Mouse (Mus musculus) hindbrain, embryonic 11.5 days (tissue): Measurements from ENCODE around the gene Trpv6. TPM values are rescaled to one million over a fixed set of nuclear protein-coding genes. Genes with fewer than 3 reads are reported as not detected.

ENCODE experiments used
- polyA plus RNA-seq: library from polyadenylated mRNA; unstranded; fragments of >200 nt; fragmentation: Nextera tagmentation; extraction: Ambion mirVana; gene quantifications from 2 replicates; pipeline ENCODE4 v1.2.1, GENCODE M21; 2014

The Trpv6 gene
- polyA plus RNA-seq, 1 experiment from 2014 or later = 0.34 TPM

Other genes starting within 250 kb of the Trpv6 start
- not detected in 2 replicates for gene Gm5771, start 244.0 kb downstream of the Trpv6 start, polyA plus RNA-seq
- 0.22 and 0.69 TPM in 2 replicates for gene Gm10334, start 190.3 kb downstream of the Trpv6 start, polyA plus RNA-seq
- gene Prss1, start 177.5 kb downstream of the Trpv6 start, polyA plus RNA-seq = not detected in 2 replicates
- gene Prss2, start 114.6 kb downstream of the Trpv6 start, polyA plus RNA-seq = not detected in 2 replicates
- 8.8 and 8.9 TPM in 2 replicates for gene Ephb6, start 30.9 kb downstream of the Trpv6 start, polyA plus RNA-seq
- gene Trpv5, start 44.4 kb upstream of the Trpv6 start, polyA plus RNA-seq = not detected in 2 replicates
- not detected in 2 replicates for gene Llcfc1, start 48.0 kb upstream of the Trpv6 start, polyA plus RNA-seq
- gene Kel, start 67.9 kb upstream of the Trpv6 start, polyA plus RNA-seq = 9.2 and 10.0 TPM in 2 replicates
- not detected in 2 replicates for gene Olfr459, start 138.8 kb upstream of the Trpv6 start, polyA plus RNA-seq
- not detected in 2 replicates for gene Pip, start 211.1 kb upstream of the Trpv6 start, polyA plus RNA-seq
- gene Sval2, start 216.6 kb upstream of the Trpv6 start, polyA plus RNA-seq = not detected in 2 replicates